Mouse (Mus musculus) spleen, postnatal 10 days (tissue): ENCODE measurements around the gene Uqcc1.
"Not testable (repeated sequence)": the region's sequence is repeated elsewhere in the genome, so short reads cannot be mapped to it uniquely, and the experiment has no call there.

ENCODE experiments used
- DNase-seq, 2 experiments: peaks; one replicate each; pipeline ENCODE4 v3.0.0; 2021 to 2022; ENCODE audit warnings: low spot score in 2 of 2

Uqcc1 gene

GRCm38 (mm10) chr2:155939897-155940529, 9.9 kb upstream of the Uqcc1 start:
- no peak for DNase-seq

DNA sequence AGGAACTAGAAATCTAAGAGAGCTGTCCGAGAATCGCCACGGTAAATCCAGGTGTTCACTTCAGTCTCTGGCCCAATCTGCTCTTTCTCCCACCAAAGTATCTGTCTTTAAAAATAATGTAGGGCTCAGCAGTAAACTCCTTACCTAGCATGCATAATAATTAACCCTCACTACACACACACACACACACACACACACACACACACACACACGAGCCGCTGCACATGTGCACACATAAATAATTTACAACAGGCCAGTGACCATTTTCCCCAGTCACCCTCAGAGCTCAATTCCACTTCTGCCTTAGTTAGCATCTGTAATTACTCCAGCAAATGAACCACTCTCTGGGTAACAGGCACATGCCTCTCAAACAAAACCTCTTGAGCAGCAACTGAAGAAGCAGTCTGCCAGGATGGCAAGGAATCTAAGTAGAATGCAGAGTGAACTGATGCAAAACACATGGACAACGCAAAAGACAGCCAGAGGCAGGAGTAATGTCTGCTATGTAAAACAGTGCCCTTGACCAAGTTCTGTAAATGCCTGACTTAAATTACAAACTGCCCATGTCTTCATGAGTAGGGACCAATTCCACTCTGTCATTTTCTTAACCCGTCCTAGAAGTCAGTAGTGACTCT, 1.3 kb downstream of the Uqcc1 start:
- no peak for DNase-seq

DNA sequence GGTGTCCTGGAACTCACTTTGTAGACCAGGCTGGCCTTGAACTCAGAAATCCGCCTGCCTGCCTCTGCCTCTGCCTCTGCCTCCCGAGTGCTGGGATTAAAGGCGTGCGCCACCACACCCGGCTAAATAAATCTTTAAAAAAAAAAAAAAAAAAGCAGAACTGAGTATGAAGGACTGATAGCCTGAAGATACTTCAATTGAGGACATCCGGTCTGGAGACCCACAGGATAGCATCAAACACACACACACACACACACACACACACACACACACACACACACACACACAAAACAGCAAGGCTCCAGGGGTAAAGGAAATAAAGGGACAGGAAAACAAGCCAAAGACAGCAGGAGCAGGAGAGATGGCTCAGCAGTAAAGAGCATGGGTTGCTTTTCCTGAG, 4.9 kb downstream of the Uqcc1 start:
- not testable (repeated sequence) for DNase-seq

DNA sequence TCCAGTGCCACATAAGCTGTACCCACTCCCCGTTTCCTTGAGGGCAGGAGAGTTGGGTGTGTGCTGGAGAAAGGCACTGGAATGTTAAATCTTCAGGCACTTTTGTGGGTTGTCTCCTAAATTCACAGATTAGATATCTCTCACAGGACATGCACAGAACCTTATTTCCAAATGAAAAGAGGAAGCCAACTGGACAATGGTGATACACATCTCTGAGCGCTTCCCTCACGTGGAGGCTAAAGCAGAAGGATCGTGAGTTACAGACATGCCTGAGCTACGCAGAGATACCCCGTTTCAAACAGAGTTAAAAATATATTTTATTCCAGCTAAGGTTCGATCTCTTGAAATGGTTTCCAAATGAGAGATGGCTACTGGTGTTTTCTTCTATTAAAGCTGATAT, 7.0 kb downstream of the Uqcc1 start:
- DNase-seq, result no peak

GRCm38 (mm10) chr2:155914684-155915083, 15.4 kb downstream of the Uqcc1 start:
- DNase-seq, result no peak

- no peak for DNase-seq
These were observed 26.5 kb downstream of the Uqcc1 start for GRCm38 (mm10) chr2:155903632-155904008.

GRCm38 (mm10) chr2:155902989-155903631, 27.0 kb downstream of the Uqcc1 start:
- no peak for DNase-seq

DNA sequence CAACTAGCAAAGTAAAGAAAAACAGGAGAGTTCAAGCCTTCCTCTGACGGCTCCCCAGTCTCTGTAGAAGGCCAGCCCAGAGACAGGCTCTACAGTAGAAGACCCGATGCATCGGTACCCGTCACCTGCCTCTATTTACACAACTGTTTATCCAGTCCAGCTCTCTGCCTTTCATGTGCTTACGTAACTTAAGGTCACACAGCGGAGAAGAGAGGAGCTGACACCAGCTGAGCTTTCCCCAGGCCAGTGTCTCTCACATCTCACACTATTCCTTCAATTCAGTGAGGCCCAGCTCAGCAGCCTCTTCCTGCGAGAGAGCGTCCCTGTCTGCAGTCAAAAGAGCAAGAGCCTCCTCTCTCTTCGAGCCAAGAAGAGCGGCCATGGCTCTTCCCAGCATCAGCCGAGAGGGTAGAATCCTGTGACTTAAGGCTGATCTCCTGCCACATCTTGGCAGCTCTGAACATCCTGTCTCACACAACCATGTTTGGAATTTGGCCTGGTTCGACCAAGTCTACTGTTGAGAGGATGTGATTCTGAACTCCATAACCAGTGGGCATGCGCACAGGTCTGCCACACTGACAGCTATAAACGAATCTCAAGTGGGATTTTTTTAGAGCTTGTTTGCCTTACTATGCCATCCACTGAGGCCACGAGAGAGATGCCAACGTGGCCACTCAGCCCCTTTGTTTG, 34.9 kb downstream of the Uqcc1 start:
- DNase-seq, result no peak

- DNase-seq, result no peak
These were observed 35.6 kb downstream of the Uqcc1 start for GRCm38 (mm10) chr2:155894307-155895045.

- no peak for DNase-seq
These were observed 43.3 kb downstream of the Uqcc1 start for GRCm38 (mm10) chr2:155886776-155887175.

DNA sequence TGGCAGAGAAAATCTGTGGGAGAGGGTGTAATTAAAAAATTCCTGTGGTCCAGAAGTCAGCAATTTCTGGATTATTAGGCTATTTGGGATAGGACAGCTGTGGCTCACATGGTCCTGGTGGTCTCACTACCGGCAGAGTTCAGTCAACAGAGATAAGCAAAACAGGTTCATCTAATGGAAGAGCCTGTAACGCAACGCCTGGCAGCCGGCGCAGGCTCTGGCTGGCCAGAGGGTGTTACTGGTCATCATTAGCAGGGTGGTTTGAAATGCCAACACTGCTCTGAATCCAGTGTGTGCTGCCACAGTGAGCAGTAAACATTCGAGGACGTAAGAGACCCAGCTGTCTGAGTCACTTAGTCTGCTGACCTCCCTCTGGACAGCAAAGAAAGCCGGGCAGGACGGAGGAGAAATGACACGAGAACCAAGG, 44.8 kb downstream of the Uqcc1 start:
- DNase-seq, result no peak

- DNase-seq, result no peak
These were observed 48.0 kb downstream of the Uqcc1 start for GRCm38 (mm10) chr2:155882087-155882486.

- no peak for DNase-seq
These were observed 50.9 kb downstream of the Uqcc1 start for GRCm38 (mm10) chr2:155878964-155879876.

DNA sequence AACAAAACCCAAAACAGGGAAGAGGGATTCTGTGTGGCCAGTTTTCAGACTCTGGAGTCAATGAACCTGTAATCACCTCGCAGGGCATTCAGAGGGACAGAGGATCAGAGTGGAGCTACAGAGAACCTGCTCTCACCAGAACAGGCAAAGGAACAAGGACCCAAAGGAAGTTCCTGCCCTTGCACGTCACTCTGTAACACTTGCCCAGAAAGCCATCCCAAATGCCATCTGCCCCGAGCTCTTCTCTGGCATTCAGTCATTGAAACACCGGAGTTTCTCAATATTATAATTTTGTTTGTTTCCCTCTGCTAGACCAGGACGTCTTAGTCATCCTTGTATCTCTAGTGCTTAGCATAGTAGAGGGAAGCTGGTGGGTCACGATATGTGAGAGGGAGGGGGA, 56.5 kb downstream of the Uqcc1 start:
- DNase-seq, result no peak

DNA sequence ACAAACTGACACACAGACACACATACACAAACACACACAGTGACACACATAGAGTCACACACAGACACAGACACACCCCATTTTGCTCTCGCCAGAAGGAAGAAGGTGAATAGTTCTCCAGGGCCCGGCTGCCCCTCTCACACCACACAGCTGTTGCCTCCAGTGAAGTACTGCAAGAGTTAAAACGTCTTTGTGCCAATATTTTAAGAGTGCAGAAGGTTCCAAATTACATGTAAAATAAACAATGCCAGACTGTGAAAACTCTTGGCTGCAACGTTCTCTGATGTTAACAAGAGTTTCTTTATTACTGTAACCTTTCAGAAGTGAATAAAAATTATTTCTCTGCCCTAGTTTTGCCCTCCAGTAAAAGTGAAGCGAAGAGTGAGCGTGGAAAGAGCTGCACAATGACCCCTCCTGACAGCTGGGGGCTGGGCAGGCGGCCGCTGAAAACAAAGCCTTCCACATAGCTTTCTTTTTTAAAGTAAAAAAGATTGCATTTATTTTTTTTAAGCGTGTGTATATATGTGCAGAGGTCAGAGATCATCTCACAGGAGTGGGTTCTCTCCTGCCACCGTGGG, 57.1 kb downstream of the Uqcc1 start:
- no peak for DNase-seq

DNA sequence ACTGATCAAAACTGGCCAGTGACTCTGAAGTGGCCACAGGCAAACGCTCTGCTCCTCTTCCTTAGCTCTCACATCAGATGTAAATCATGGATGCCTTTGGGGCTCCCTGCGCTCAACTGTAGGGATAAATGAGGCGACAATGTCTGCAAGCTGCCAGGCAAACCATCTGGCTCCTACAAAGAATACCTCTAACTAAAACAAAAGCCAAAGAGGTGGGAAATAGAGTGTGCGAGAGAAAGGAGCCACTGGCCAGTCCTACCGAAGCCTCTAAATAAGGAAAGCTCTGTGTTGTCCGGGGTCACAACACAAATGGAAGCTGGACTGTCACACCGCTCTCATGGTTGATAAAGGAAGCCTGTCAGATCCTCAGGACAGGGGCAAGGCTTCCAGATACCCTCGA, 57.6 kb downstream of the Uqcc1 start:
- no peak for DNase-seq

DNA sequence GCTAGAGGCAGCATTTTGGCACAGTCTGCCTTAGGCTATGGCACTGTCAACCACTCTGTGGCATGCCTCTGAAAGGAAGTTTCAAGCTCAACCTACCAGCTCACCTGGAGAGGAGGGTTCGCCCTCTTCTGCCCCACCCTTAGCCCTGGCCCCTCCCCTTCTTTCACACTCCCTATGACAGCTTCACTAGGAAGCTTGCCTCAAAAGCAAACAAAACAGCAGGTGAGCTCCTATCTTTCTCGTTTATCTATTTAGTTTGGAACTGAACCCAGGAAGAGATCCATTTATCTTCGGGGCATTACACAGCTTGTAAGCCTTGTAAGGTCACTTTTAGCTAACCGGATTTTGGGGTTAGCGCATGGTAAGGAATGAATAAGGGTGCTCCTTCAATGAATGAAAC, 60.3 kb downstream of the Uqcc1 start:
- no peak for DNase-seq

- DNase-seq, result no peak
These were observed 61.8 kb downstream of the Uqcc1 start for GRCm38 (mm10) chr2:155868320-155868719.

DNA sequence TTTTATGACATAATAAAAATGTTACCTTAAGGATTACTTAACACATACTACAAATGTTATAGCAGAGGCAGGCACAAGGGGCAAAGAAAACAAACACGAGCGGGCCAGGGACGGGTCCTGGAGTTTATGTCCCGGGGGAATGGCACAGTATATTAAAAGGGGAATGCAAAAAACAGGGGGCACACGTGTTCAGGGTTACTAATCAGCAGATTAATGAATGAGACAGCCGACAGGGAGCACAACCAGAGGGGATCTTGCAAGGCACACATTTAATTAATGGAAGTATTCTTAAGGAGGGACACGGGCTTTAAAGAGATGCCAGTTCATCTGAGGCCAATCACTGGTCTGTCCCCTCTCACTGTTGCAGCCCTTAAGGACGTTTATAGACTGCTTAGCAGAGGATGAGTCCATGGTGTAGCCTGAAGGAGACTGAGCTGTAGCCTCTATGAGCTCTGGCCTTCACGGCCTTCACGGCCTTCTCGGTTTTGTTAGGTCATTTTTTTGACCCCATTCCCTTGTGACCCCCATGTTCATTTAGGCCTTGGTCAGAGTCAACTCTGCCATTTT, 66.7 kb downstream of the Uqcc1 start:
- DNase-seq, result no peak
